Mouse (Mus musculus): Measurements from ENCODE around the gene Ppp1r16b.

GRCm38 (mm10) chr2:158670571-158670970 lies 5.4 kb downstream of the Ppp1r16b start:
- TF ChIP-seq CTCF (IDR thresholded peaks at IDR 0.05; ENCODE audit: borderline replicate concordance, control insufficient read depth, extremely low read depth, insufficient read depth, low read length, poor library complexity) (no peak), POLR2A (IDR thresholded peaks at IDR 0.05; ENCODE audit: control insufficient read depth, extremely low read depth, insufficient read depth, low read length, poor library complexity) (no peak)
